Mouse (Mus musculus) spleen, postnatal 14 days (tissue): ENCODE data around the gene Slc22a17.
A peak's percentile ranks its signal among the peaks of the same experiment; 100 is the strongest.

Experiments
- DNase-seq, 2 experiments: peaks; one replicate each; pipeline ENCODE4 v3.0.0; 2021 to 2022; ENCODE audit warnings: low spot score in 2 of 2

Gene Slc22a17

DNA sequence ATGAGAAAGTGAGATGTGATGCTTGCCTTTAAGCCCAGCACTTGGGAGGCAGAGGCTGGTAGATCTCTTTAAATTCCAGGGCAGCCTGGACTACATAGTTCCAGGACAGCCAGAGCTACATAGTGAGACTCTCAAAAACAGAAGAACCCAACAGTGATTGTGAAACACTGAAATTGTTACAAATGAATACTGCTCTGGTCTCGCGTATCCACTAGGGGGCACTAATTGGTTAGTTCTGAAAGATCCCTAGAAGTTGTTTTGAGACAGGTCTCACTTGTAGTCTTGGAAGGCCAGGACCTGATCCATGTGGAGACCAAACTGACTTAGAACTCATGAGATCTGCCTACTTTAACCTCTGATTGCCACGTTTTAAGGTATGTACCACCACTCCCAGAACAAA, 12.5 kb downstream of the Slc22a17 start:
- DNase-seq: peak in 1 of 2 experiments; percentile 35

DNA sequence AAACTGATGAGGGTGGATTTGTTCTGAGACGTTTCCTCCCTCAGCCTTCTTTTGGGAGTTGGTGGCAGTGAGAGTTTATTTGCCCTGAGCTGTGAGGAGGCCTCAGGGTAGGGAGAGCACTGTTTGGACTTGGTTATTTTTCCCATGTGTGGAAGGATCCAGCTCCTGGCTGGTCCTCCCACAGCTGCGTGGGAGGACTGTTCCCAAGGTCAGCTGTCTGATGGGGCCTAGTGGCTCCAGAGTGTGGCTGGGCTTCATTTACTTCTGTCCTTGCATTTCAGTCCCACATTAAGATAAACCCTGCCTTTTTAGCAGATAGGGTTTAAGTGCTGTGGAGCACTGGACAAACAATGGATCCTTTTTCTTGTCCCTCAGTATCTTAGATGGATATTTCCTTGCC, 15.5 kb downstream of the Slc22a17 start:
- DNase-seq: no peak

DNA sequence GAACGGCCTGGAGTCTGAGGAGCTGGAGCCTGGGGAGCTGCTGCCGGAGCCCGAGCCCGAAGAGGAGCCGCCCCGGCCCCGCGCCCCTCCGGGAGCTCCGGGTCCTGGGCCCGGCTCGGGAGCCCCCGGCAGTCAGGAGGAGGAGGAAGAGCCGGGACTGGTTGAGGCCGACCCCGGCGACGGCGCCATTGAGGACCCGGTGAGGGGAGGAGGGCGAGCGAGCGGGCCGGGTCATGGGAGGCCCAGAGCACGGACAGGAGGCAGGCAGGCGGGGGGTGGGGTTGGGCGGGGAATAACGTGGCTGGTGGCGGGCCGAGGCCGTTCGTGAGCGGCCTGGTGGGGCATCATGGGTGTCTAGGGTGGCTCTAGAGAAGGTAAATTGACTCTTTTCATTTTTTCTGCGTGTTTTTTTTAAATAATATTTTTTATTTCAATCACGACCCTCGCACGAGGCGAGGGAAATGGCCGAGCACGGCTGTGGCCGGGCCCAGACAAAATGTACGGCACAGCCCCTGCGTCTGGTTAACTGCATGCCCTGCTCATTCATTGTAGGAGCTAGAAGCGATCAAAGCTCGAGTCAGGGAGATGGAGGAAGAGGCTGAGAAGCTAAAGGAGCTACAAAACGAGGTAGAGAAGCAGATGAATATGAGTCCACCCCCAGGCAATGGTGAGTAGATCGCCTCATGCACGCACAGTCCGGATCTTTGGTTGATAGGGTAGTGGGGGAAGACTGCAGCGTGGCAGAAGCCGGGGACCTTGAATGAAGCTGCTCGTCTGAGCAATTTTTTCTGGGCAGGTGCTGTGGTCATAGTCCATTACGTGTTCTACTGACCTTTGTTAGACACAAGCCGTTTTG, 18.4 kb downstream of the Slc22a17 start:
- DNase-seq: peak in 1 of 2 experiments; percentile 49

GRCm38 (mm10) chr14:54893651-54894181, 19.2 kb downstream of the Slc22a17 start:
- peak; percentile 90 to 93 for DNase-seq

DNA sequence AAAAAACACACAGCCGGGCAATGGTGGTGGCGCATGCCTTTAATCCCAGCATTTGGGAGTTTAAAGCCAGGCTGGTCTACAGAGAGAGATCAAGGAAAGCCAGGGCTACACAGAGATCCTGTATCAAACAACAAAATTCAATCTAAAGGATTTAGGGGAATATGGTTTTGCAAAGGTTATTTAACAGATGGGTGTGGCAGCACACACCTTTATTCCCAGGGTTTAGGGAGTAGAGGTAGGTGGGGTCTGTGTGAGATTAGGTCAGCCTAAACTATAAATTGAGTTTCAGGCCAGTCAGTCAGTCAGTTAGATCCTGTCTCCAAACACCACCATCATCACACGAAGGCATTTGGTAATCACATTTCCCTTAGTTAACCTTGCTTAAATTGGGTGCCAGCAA, 20.7 kb downstream of the Slc22a17 start, which contains the start of gene Pabpn1:
Gene Pabpn1 (plus strand): TSS at position 301 of the 400 bp plus-strand sequence.
- DNase-seq: no peak

GRCm38 (mm10) chr14:54885309-54885708, 27.6 kb downstream of the Slc22a17 start:
- DNase-seq: no peak

DNA sequence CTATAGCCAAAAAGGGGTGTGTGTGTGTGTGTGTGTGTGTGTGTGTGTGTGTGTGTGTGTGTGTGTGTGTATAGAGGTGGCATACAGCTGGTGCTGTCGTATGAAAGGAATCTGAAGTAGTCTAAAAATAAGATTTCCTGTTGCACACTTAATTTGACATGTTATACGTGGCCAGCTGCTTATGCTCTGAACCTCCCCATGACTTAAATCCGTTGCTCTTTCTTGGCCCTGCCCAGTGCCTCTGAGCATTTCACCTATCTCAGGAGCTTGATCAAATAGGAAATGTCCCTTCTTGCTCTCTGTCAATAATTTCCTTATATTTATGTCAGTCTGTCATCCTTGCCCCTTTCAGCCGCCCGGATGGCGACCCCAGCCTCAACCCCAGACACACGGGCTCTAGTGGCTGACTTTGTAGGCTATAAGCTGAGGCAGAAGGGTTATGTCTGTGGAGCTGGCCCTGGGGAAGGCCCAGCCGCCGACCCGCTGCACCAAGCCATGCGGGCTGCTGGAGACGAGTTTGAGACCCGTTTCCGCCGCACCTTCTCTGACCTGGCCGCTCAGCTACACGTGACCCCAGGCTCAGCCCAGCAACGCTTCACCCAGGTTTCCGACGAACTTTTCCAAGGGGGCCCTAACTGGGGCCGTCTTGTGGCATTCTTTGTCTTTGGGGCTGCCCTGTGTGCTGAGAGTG, 28.8 kb downstream of the Slc22a17 start:
- DNase-seq: no peak

- DNase-seq: peak in 1 of 2 experiments; percentile 27
Measured at GRCm38 (mm10) chr14:54883154-54884021, 29.5 kb downstream of the Slc22a17 start, which contains the start of the genes Bcl2l2 and Gm20521. Gene Bcl2l2 (plus strand): TSS chr14:54883377. Gene Gm20521 (plus strand): TSS chr14:54883441.

DNA sequence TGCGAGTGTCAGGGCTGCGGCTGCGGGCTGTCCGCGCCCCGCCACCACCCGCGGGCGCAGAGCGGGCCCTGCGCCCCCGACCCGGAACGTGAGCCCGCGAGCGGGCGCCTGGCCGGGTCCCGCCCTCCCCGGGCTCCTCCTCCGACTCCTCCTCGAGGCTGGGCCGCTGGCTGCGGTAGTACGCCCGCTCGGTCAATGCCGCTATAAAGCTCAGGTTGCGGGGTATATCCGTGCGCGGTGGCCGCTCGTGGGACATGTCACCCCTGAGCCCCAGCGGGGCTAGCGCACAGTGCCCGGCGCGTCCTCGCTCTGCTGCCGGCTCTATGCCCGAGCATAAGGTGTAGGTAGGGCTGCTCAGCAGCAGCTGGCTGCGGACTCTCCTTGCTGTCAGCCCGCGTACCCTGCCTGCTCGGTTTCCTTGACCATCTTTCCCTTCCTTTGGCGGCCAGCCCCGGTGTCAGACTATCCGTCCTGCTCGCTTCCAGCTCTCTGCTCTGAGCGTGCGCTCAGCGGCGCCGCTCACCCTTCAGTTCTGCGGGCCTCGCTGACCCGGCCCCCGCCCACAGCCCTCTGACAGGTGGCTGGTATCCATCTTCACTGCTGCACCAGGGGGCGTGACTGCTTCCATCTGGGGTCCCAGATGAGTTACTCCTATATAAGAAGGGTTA, 35.8 kb downstream of the Slc22a17 start, which contains the start of gene Ppp1r3e:
Gene Ppp1r3e (minus strand): TSS at position 503 of the 668 bp plus-strand sequence.
- DNase-seq: peak; percentile 20 to 40

DNA sequence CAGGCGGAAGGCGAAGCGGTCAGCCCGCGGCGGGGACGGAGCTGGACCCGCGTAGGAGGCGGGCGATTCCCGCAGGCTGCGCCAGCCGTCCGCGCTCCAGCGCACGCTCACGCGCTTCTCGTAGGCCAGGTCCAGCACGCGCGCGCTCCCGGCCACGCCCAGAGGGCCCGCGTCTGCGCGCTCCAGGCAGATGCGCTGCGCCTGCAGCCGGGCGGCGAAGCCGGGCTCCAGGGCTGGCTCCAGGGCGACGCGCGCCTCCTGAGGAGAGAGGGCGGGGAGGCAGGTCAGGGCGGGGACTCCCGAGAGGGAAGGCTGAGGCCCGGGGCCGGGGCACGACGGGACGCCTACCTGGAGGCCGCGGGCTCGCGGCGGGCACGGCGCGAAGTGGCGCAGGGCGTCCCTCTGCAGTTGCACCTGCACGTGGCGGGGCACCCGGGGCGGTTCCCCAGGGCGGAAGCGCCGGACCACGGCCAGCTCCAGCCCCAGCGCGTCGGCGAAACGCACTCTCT, 36.3 kb downstream of the Slc22a17 start:
- DNase-seq: peak; percentile 60 to 73

GRCm38 (mm10) chr14:54875844-54876538, 36.9 kb downstream of the Slc22a17 start:
- DNase-seq: peak in 1 of 2 experiments; percentile 13

DNA sequence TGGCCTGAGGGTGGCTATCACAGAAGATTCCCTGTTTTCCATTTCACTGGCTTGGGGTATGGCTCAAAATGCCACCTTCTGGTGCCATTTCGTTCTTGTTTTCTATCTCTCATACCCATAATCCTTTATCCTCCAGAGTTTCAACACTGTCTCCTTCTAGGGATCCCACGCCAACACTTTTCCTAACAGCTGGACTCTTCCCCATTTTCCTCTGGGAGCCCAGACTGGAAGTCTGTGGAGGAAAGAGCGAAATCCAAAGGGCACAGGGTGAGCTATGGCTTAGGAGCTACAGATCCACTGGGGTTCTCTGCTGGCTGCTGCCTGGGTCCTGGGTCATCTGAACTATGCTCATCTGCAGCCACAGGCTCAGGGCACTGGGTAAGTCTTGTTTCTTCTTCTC, 38.8 kb downstream of the Slc22a17 start:
- DNase-seq: no peak

DNA sequence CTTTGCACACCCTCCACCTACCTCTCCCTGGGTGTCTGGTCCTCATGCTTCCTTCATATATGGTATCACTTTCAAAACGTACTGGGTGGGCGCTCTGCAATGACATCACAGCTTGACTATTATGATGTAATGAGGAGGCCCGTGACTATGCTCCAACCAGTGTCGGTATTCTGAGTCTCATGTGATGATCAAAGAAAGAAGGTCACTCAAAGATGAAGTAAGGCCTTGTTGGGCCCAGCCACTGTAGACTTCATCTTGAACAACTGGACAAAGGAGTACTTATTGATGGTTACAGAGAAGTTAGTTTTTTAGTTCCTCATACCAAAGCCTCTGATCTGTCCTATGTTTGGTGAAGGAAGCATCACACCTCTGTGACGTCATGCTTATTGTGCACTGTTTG, 42.1 kb downstream of the Slc22a17 start, which contains the start of gene Homez:
Gene Homez (minus strand): TSS at position 101 of the 400 bp plus-strand sequence.
- no peak for DNase-seq

DNA sequence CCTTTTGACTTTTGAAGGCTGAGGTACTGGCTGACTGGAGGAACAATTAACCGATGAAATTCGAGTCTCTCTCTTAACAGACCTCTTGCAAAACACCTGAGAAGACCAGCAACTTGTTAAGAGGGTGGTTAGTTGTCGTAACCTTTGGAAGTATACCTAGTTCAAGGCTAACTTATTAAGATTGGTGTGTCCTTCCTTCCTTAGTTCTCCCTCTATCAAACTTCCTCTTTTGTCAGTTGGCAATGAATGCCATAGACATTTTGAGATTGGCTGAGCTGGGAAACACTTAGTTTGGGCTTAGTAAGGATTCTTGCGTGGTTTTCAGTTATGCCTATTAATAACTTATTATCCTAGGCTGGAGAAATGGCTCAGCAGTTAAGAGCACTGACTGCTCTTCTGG, 44.9 kb downstream of the Slc22a17 start:
- no peak for DNase-seq

DNA sequence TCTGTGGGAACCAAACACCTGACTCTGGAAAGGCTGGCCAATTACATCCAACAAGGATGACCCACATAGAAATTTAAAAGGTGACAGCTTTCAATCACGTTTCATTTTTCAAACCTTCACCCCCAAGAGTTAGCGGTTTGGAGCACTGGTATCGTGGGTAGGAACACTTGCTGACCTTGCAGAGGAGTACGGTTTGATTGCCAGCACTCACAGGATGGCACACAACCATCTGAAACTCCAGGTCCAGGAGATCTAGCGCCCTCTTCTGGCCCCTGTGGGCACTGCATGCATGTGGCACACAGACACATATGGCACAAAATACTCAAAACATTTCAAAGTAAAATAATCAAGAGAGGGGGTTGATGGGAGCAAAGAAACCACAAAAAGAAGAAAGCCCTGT, 46.0 kb downstream of the Slc22a17 start:
- peak in 1 of 2 experiments; percentile 36 for DNase-seq

DNA sequence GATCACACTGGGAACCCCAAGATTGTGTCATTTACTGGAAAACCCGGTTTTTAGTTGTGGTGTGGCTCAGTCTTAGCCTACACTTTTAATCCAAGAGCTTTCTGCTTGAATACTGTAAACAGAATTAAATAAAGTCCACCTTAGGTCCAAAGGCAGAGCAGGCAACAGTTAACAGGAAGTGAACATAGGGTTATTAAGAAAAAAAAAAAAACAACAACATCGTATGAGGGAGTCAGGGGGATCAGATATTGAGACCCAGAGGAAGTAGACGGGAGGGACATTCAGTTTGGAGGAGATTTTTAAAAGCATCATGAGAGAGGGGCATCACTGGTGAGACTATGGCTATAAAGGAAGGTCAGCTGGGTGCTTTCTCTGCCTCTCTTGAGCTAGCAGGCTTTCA, 46.7 kb downstream of the Slc22a17 start:
- DNase-seq: no peak

GRCm38 (mm10) chr14:54865626-54866025, 47.3 kb downstream of the Slc22a17 start:
- no peak for DNase-seq

- no peak for DNase-seq
Measured at GRCm38 (mm10) chr14:54864313-54865036, 48.5 kb downstream of the Slc22a17 start.
